Mouse (Mus musculus) heart, postnatal 0 days (tissue): ENCODE results near the gene Asb6.

ENCODE experiments used
- CTCF ChIP-seq: IDR thresholded peaks from 2 replicates; pipeline ENCODE4 v1.5.1; 2016; ENCODE audit warnings: antibody characterized with exemption, control low read depth, low read depth
- EP300 ChIP-seq: IDR thresholded peaks from 2 replicates; pipeline ENCODE4 v1.6.1; 2016; ENCODE audit warnings: antibody characterized with exemption, low read depth

DNA sequence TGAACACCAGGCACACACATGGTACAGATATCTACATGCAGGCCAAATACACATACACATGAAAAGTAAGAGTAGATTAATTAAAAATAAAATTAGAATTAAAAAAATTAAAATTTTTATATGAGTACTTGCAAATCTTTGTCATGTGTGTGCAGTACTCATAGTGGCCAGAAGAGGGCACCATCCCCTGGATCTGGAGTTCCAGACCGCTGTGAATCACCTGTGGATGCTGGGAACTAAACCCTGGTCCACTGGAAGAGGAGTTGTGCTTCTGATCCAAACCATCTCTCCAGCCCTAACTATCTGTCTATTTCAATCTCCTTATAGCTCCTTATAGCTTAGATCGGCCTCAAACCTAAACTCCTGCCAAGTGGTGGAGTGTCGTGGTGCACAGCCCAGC is 9.1 kb downstream of the Asb6 start:
- TF ChIP-seq EP300 (no peak), CTCF (no peak)
